In the genomic region with DNA sequence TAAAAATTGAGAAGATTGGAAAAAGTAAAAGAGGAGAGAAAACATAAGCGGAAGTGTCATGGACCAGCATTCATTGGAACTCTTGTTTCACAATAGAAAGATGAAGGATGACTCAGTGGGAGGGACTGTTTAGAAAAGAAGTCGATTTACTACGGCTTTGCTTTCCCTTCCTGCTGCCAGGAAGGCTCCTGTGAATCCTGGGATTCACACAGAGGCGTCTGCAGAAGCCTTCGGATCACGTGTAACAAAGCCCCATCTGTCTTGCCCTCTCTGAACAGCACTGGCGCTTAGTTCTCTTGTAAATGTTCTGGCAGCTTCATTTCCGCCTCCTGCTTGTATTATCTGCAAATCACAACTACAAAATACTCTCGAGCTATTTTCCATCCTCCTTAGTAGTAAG, we compare ENCODE assay signal across 9 mouse cellular contexts.
A peak's percentile ranks its signal among the peaks of the same experiment; 100 is the strongest.
DNase-seq lines count a peak whose midpoint lies in the region; TF ChIP-seq lines count a peak whose summit lies in the region.
"Had no signal": no experiment of that assay in that cellular context is flagged by ENCODE, and none has a peak within 500 bp of the region (broad histone marks: within the 10 kb centered on the region; RNA-seq: fewer than 3 reads in every experiment).

No protein-coding gene starts in this region.

- DNase-seq in cerebellum, adult 2 months: peak; percentile 58 to 80
- peak; percentile 11 to 35 for DNase-seq in frontal cortex, postnatal 25 days (ENCODE audit: low spot score in 2 of 2)
- DNase-seq in mesoderm, embryonic 11.5 days (ENCODE audit: low read depth, low spot score): peak; percentile 37
- no peak for DNase-seq in B cell, adult 2 months
- no peak for DNase-seq in thymus, postnatal 25 days
- DNase-seq in spleen, postnatal 14 days (ENCODE audit: low spot score in 2 of 2): no peak
- DNase-seq in ovary, postnatal 36 days (ENCODE audit: low spot score): no peak

- no peak for TF ChIP-seq POLR2A in cerebellum, adult 2 months (IDR thresholded peaks at IDR 0.05; ENCODE audit: borderline replicate concordance, insufficient read depth, low read length)

- H3K27me3 ChIP-seq in C2C12 (ENCODE audit: control insufficient read depth, insufficient read depth, insufficient read length): no peaks in the 10 kb centered on the region
- H3K27me3 ChIP-seq in cerebellum, adult 2 months (ENCODE audit: control insufficient read depth, insufficient read depth, low read length): no peaks in the 10 kb centered on the region
- H3K27me3 ChIP-seq: limb, embryonic 13.5 days had no signal

- H3K4me3 ChIP-seq in C2C12 (ENCODE audit: insufficient read depth, poor library complexity, severe bottlenecking): no peak overlapping the region
- no peak overlapping the region for H3K4me3 ChIP-seq in cerebellum, adult 2 months (replicated peaks; ENCODE audit: insufficient read depth, low read depth, low read length)
- H3K4me3 ChIP-seq: limb, embryonic 13.5 days had no signal

- H3K79me3 ChIP-seq in C2C12 (ENCODE audit: low read depth): no peaks in the 10 kb centered on the region

- 8% methylated on average over 9 of the region's 9 CpGs for WGBS in cerebellum, adult 2 months

- no peak overlapping the region for H3K27ac ChIP-seq in cerebellum, adult 2 months (ENCODE audit: insufficient read depth, low read length)
- H3K27ac ChIP-seq: limb, embryonic 13.5 days had no signal

- no peaks in the 10 kb centered on the region for H3K79me2 ChIP-seq in C2C12 (ENCODE audit: control insufficient read depth, insufficient read depth)

- no peak overlapping the region for H3ac ChIP-seq in C2C12 (ENCODE audit: control insufficient read depth, insufficient read length, low read depth)

- no peaks in the 10 kb centered on the region for H3K36me3 ChIP-seq in C2C12 (ENCODE audit: control insufficient read depth, insufficient read depth)
- H3K36me3 ChIP-seq: limb, embryonic 13.5 days had no signal

- H3K4me1 ChIP-seq in cerebellum, adult 2 months (ENCODE audit: control insufficient read depth, insufficient read depth, low read length): peaks cover 14% of the 10 kb centered on the region
- H3K4me1 ChIP-seq: limb, embryonic 13.5 days had no signal

- no peak for TF ChIP-seq CTCF in C2C12 (IDR thresholded peaks at IDR 0.05; ENCODE audit: control insufficient read depth, insufficient read depth, insufficient read length)
- no peak for TF ChIP-seq CTCF in cerebellum, adult 2 months (IDR thresholded peaks at IDR 0.05; ENCODE audit: borderline replicate concordance, insufficient read depth, low read depth, low read length)

TF ChIP-seq in C2C12, 6 proteins besides CTCF, POLR2A, EP300 and RAD21:
- no peak for TF ChIP-seq USF1 (IDR thresholded peaks at IDR 0.05; ENCODE audit: low read depth)
- TF ChIP-seq CEBPB (IDR thresholded peaks at IDR 0.05; ENCODE audit: low read depth): peak; percentile 33

Comparison
In these comparisons a context has a peak if more than half of its experiments do, and no peak if none do; other contexts are left out.
1. DNase-seq: peak in cerebellum, adult 2 months (2 of 2), frontal cortex, postnatal 25 days (2 of 2) and mesoderm, embryonic 11.5 days (single experiment); none in B cell, adult 2 months (0 of 2), thymus, postnatal 25 days (single experiment), spleen, postnatal 14 days (0 of 2) and ovary, postnatal 36 days (single experiment).